Mouse (Mus musculus) forelimb bud, embryonic 11.5 days (tissue): ENCODE measurements around the gene Frg2f1.
"Not testable (repeated sequence)": the region's sequence is repeated elsewhere in the genome, so short reads cannot be mapped to it uniquely, and the experiment has no call there.

ENCODE experiments used
- DNase-seq: peaks from one replicate; pipeline ENCODE4 v3.0.0-alpha.2; 2012; ENCODE audit warnings: low read depth, low spot score

Frg2f1 gene

GRCm38 (mm10) chr4:119539031-119539824, at the start of gene Frg2f1:
TSS of gene Frg2f1 (minus strand) at chr4:119539529.
- DNase-seq = peak; percentile 95

- DNase-seq = no peak
Measured at GRCm38 (mm10) chr4:119588037-119588436, 48.7 kb upstream of the Frg2f1 start.

- DNase-seq = no peak
Measured at GRCm38 (mm10) chr4:119575459-119575858, 36.1 kb upstream of the Frg2f1 start.

GRCm38 (mm10) chr4:119574504-119574903, 35.2 kb upstream of the Frg2f1 start:
- no peak for DNase-seq

GRCm38 (mm10) chr4:119572682-119573081, 33.4 kb upstream of the Frg2f1 start:
- no peak for DNase-seq

- DNase-seq = no peak
Measured at GRCm38 (mm10) chr4:119566322-119566835, 27.1 kb upstream of the Frg2f1 start.

GRCm38 (mm10) chr4:119563136-119563535, 23.8 kb upstream of the Frg2f1 start:
- no peak for DNase-seq

- no peak for DNase-seq
Measured at GRCm38 (mm10) chr4:119555466-119555865, 16.1 kb upstream of the Frg2f1 start.

GRCm38 (mm10) chr4:119550864-119551263, 11.5 kb upstream of the Frg2f1 start:
- DNase-seq = no peak

GRCm38 (mm10) chr4:119540533-119540890, 1.2 kb upstream of the Frg2f1 start:
- no peak for DNase-seq

- peak; percentile 49 for DNase-seq
Measured at GRCm38 (mm10) chr4:119539836-119540532, 655 bp upstream of the Frg2f1 start.

- DNase-seq = no peak
Measured at GRCm38 (mm10) chr4:119537436-119537835, 1.9 kb downstream of the Frg2f1 start.

GRCm38 (mm10) chr4:119536615-119537014, 2.7 kb downstream of the Frg2f1 start, which contains the start of gene Foxj3:
TSS of gene Foxj3 (plus strand) at chr4:119537004.
- DNase-seq = not testable (repeated sequence)

- DNase-seq = no peak
Measured at GRCm38 (mm10) chr4:119535103-119535502, 4.2 kb downstream of the Frg2f1 start.

GRCm38 (mm10) chr4:119531813-119532212, 7.5 kb downstream of the Frg2f1 start:
- DNase-seq = no peak

GRCm38 (mm10) chr4:119526329-119526845, 12.9 kb downstream of the Frg2f1 start:
- no peak for DNase-seq

- DNase-seq = no peak
Measured at GRCm38 (mm10) chr4:119524466-119524865, 14.9 kb downstream of the Frg2f1 start.

- no peak for DNase-seq
Measured at GRCm38 (mm10) chr4:119524010-119524409, 15.3 kb downstream of the Frg2f1 start.

GRCm38 (mm10) chr4:119523575-119523974, 15.8 kb downstream of the Frg2f1 start:
- no peak for DNase-seq

GRCm38 (mm10) chr4:119512731-119513141, 26.6 kb downstream of the Frg2f1 start:
- DNase-seq = no peak

GRCm38 (mm10) chr4:119511591-119511990, 27.7 kb downstream of the Frg2f1 start:
- DNase-seq = no peak

GRCm38 (mm10) chr4:119498319-119498848, 40.9 kb downstream of the Frg2f1 start:
- DNase-seq = no peak
